Mouse (Mus musculus): ENCODE measurements around the gene Tas2r122.
"Not testable (repeated sequence)": the region's sequence is repeated elsewhere in the genome, so short reads cannot be mapped to it uniquely, and the experiment has no call there.

The Tas2r122 gene

DNA sequence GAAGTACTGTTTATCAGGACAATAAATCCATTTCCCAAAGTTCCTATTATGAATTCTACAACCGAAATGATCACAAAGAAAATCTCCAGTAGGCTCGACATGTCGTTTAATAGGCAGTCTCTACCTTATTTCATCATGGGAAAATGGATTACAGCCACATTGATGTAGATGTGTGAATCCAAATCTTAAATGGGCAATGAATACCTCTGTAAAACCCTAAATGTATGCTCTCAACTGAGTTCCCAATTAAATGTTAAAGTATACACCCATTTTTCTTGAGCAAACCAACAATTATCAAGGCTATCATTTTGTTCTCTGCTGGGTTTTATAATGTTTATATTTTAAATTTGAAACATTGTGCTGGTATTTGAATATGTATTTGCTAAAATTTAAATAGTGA lies at the start of gene Tas2r122:
Gene Tas2r122, minus strand, starts transcription at position 101 of the 400 bp plus-strand sequence.
- no peak for DNase-seq

DNA sequence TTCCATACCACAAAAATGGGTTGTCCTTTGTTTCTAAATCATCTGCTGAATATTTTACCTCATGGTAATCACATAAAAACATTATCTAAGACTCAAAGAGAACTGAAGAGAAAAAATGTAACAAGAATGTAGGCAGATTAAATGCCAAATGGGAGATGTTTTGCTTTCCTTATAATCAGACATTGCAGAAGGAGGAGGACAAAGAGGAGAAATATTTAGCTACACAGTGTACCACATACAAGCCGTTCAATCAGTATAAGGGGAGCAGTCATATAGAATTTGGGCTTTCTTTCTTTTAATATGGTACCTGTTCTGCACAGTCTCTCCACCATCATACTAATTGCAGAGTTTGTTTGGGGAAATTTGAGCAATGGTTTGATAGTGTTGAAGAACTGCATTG lies 42.7 kb upstream of the Tas2r122 start, which contains the start of gene Tas2r124:
Gene Tas2r124, plus strand, starts transcription at position 301 of the 400 bp plus-strand sequence.
- DNase-seq: no peak

DNA sequence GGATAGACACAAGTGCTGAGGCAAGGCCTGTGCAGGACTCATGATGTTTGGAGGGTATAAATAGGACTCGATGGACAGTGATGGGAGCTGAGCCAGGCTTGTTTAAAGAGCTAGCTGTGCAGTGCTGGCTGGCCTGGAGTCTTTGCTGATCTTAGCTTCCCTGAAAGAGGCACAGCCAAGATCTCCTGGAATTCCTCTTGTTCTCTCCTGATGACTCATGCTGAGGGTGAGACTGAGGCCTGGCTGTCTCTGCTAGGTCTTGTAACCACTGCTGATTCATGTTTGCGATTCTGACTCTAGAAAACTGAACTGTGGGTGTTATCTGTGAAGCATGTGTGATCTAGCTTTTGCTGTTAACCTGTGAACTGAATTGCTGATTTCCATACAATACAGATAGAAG lies 38.5 kb upstream of the Tas2r122 start:
- no peak for DNase-seq

DNA sequence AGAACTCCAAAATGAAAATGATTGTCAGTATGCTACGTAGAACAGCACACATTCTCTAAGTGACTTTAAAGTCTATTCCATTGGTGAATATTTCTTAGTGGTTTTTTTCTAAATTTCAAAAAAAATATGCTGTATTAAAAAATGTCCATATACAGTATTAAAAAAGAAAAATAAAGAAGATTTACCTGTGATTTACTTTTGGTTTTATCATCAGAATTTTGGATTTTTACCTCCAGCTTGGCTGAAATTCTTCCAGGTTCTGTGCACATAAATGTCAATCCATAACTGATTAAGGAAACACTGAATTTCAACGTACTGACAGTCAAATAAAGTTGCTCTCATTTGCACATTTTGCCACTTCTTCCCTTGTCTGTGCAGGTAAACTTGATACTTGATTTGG lies 26.2 kb upstream of the Tas2r122 start, which contains the start of gene Tas2r115:
Gene Tas2r115, minus strand, starts transcription at position 101 of the 400 bp plus-strand sequence.
- DNase-seq: no peak

DNA sequence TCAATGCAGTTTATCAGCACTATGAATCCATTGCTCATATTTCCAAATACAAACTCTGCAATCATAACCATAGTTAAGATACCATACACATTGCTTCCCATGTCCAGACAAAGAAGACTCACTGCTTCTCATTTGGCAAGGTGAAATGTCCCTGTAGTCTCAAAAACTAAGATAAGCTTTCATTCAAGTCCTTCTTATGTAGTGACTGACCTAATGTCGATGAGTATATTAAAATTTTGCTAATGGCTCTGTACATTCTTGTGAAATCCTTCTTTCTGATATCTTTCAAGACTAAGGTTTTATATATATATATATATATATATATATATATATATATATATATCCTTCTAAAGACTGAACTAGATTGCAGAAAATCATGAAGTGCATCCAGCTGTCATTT lies 10.8 kb downstream of the Tas2r122 start, which contains the start of gene Tas2r121:
Gene Tas2r121, minus strand, starts transcription at position 101 of the 400 bp plus-strand sequence.
- DNase-seq: no peak

DNA sequence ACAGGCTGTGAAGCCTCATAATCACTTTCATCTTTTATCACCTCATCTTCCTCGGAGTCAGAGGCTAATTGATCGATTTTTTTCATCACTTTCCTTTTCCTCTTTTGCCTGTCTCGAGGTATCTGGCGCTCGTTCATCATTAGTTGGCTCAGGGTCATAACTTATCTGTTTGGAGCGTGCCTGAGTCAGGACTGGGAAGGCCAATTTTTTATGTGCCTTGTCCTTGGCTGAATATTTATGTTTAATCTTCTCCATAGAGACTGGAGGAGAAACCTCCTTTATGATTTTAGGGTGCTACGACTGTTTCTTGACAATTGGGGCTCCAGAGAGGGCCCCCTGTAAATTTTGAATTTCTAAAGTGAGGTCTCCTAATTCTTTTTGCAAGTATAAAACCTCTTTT lies 20.1 kb downstream of the Tas2r122 start:
- not testable (repeated sequence) for DNase-seq
